Mouse (Mus musculus) gastrocnemius, adult 2 months (tissue): ENCODE measurements around the gene Scaf8. TPM values are rescaled to one million over a fixed set of nuclear protein-coding genes. Genes with fewer than 3 reads are reported as not detected.

ENCODE experiments used
- DNase-seq: peaks from one replicate; pipeline ENCODE4 v3.0.0; 2022
- H3K27ac ChIP-seq: fragments of 200-600 bp; 2 replicates; pipeline ENCODE4 v1.8.1; 2022; ENCODE audit warnings: mild to moderate bottlenecking
- H3K4me3 ChIP-seq: fragments of 200-600 bp; 2 replicates; pipeline ENCODE4 v1.8.1; 2022; ENCODE audit warnings: mild to moderate bottlenecking, moderate library complexity
- CTCF ChIP-seq: fragments of 200-600 bp; IDR thresholded peaks from 2 replicates; pipeline ENCODE4 v1.8.1; 2022; ENCODE audit warnings: antibody characterized with exemption, mild to moderate bottlenecking, moderate library complexity
- intact Hi-C: fragments of 180-260 bp; cut with DNase I; formaldehyde crosslinking; loops from one replicate; pipeline ENCODE4 v1.15.1; 2025
- total RNA-seq, 2 experiments: library from RNA; stranded (reverse); gene quantifications; 2 replicates each; pipeline ENCODE4 v1.2.3; 2021

Gene Scaf8
- total RNA-seq, 2 experiments from 2014 or later: 22.6 to 25.2 TPM

- TF ChIP-seq CTCF: no peak
- DNase-seq: peak; percentile 57
- intact Hi-C loops: no loop called here
- Histone ChIP-seq H3K4me3 (no peak overlapping the region), H3K27ac (0 out of 2 replicates have a peak overlapping the region, but pooled peaks have one; percentile 9)
Observed at GRCm38 (mm10) chr17:3200328-3200727, 85.6 kb downstream of the Scaf8 start.

DNA sequence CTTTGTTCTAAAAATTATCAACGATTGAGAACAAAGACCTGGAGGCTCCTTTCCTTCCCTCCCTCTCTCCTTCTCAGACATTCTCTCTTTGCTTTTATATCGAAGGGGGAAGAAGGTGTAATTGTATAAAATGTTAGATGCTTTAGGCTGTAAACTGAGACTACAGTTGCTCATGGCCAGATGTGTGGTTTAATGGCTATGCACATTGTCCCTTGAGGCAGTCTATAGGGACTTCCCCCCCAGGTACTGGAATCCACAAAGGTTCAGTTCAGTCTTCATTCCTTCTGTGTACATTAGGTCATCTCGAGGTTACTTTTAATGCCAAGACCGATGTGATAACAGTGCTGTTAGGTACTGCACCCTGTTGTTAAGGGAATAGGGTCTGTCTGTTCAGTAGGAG is 89.1 kb downstream of the Scaf8 start:
- intact Hi-C loops: loop anchor here (2.0 kb wide), 1 partner anchor 19 kb away; no protein-coding TSS in a partner anchor
- no peak overlapping the region for H3K27ac ChIP-seq
- no peak overlapping the region for H3K4me3 ChIP-seq
- TF ChIP-seq CTCF: no peak
- no peak for DNase-seq

GRCm38 (mm10) chr17:3204826-3205405 is 90.1 kb downstream of the Scaf8 start:
- intact Hi-C loops: loop anchor here (2.0 kb wide), 1 partner anchor 18 kb away; no protein-coding TSS in a partner anchor
- no peak for TF ChIP-seq CTCF
- Histone ChIP-seq H3K4me3 (no peak overlapping the region), H3K27ac (no peak overlapping the region)
- DNase-seq: no peak

- TF ChIP-seq CTCF: no peak
- intact Hi-C loops: no loop called here
- peak; percentile 29 for DNase-seq
Observed at GRCm38 (mm10) chr17:3206527-3207398, 92.0 kb downstream of the Scaf8 start.

GRCm38 (mm10) chr17:3207529-3208240 is 92.9 kb downstream of the Scaf8 start:
- no peak for DNase-seq
- H3K27ac ChIP-seq: no peak overlapping the region
- TF ChIP-seq CTCF: no peak
- intact Hi-C loops: no loop called here
- H3K4me3 ChIP-seq: no peak overlapping the region

More at GRCm38 (mm10) chr17:3206527-3207398, 92.0 kb downstream of the Scaf8 start:
- no peak overlapping the region for H3K4me3 ChIP-seq
- peak overlapping the region; percentile 68 for H3K27ac ChIP-seq

DNA sequence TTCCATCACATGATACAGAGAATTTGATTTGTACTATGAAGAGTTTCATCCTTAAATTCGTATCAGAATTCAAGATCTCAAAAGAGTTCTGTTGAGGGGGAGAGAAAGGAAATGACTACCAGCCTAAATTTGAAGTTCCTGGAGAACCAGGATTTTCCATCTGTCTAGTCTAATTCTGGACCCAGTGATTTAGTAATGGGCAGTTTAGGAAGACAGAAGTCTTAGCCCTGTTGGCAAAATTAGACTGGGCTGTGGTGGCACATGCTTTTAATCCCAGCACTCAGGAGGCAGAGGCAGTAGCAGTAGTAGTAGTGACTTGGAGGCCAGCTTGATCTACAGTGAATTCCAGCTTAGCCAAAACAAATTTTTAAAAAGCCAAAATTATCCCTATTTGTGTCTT is 93.7 kb downstream of the Scaf8 start:
- no peak for TF ChIP-seq CTCF
- Histone ChIP-seq H3K27ac (peak overlapping the region; percentile 12; the same call in 1 of the 2 replicates), H3K4me3 (no peak overlapping the region)
- no peak for DNase-seq
- intact Hi-C loops: no loop called here

GRCm38 (mm10) chr17:3209581-3209980 is 94.8 kb downstream of the Scaf8 start:
- Histone ChIP-seq H3K27ac (no peak overlapping the region), H3K4me3 (no peak overlapping the region)
- intact Hi-C loops: no loop called here
- DNase-seq: no peak
- TF ChIP-seq CTCF: no peak

DNA sequence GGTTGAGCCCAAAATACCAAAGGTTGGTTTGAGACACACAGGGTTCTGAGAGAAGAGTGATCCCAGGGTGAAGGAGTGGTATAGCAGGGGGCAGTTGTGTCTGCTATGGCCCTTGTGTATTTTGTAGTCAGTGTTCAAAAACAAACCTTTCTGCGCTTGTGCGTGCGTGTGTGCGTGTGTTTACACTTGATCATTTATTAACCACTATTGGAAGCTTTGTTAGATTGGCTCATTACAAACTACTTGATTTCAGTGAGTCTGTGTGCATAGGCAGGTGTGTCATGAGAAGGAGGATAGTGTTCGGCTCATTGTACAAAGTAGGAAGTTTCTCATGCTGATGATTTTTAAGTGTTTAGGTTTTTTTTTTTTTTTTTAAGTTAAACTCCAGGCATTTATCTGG is 95.4 kb downstream of the Scaf8 start:
- intact Hi-C loops: no loop called here
- Histone ChIP-seq H3K4me3 (no peak overlapping the region), H3K27ac (no peak overlapping the region)
- no peak for TF ChIP-seq CTCF
- no peak for DNase-seq

DNA sequence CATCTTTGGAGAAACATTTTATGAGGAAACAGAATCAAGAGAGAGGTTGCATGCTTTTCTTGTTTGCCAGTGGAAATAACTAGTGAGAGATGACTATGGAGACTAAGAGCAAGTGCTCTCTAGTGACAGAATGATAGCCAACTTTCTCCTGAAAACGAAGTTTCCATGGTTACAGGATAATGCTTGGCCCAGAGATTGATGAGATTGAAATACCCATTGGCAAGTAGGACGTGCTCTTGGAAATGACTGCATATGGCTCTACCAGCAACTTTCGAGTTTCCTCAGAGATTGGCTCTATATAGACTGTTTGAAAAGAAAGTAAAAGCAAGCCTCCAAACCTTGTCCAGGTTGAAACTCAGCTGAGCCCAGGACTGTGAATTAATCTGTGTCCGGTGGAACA is 97.3 kb downstream of the Scaf8 start:
- Histone ChIP-seq H3K4me3 (no peak overlapping the region), H3K27ac (no peak overlapping the region)
- TF ChIP-seq CTCF: no peak
- intact Hi-C loops: no loop called here
- DNase-seq: no peak

- H3K4me3 ChIP-seq: no peak overlapping the region
- intact Hi-C loops: no loop called here
- H3K27ac ChIP-seq: no peak overlapping the region
- TF ChIP-seq CTCF: no peak
- no peak for DNase-seq
Observed at GRCm38 (mm10) chr17:3212886-3213285, 98.1 kb downstream of the Scaf8 start.

- no peak for TF ChIP-seq CTCF
- H3K4me3 ChIP-seq: no peak overlapping the region
- DNase-seq: no peak
- H3K27ac ChIP-seq: no peak overlapping the region
- intact Hi-C loops: no loop called here
Observed at GRCm38 (mm10) chr17:3214852-3215251, 100.1 kb downstream of the Scaf8 start.

- DNase-seq: no peak
- no peak overlapping the region for H3K27ac ChIP-seq
- H3K4me3 ChIP-seq: no peak overlapping the region
- intact Hi-C loops: no loop called here
- no peak for TF ChIP-seq CTCF
Observed at GRCm38 (mm10) chr17:3217023-3217422, 102.3 kb downstream of the Scaf8 start.

DNA sequence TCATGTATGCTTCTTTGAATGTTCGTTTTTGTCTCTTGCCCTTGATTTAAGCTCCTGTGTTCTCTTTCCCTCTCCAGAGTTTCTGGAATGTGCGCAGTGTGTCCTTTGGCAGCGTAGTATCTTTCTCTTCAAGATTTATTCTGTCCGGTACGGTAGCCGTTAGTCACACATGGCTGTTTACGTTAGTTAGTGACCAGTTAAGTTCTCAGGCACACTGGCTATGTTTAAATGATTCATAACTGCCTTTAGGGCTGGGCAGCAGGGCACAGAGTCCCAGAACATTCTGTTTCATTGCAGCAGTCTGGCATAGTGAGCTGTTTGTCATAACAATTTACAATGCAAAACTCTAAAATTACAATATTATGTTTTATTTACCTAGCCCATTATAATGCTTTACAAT is 103.6 kb downstream of the Scaf8 start:
- Histone ChIP-seq H3K4me3 (no peak overlapping the region), H3K27ac (peak overlapping the region; percentile 35; the same call in 1 of the 2 replicates)
- TF ChIP-seq CTCF: no peak
- intact Hi-C loops: no loop called here
- DNase-seq: no peak
